Mouse (Mus musculus) G1E (cell line): ENCODE measurements around the gene Tbl1x.

Source experiments
- CTCF ChIP-seq: IDR thresholded peaks from 2 replicates; pipeline ENCODE4 v1.5.1; 2012; ENCODE audit warnings: low read depth, low read length, inconsistent platforms, mixed read lengths
- GATA1 ChIP-seq: IDR thresholded peaks from 2 replicates; pipeline ENCODE4 v1.6.1; 2012; ENCODE audit warnings: borderline replicate concordance, low read length, inconsistent platforms, mixed read lengths

GRCm38 (mm10) chrX:77665030-77665429, 154.2 kb downstream of the Tbl1x start:
- TF ChIP-seq CTCF (no peak), GATA1 (no peak)
